Mouse (Mus musculus) MEL (cell line): Measurements from ENCODE around the gene Tada2a. TPM values are rescaled to one million over a fixed set of nuclear protein-coding genes. Genes with fewer than 3 reads are reported as not detected.

Experiments
- DNase-seq: peaks from one replicate; pipeline ENCODE4 v3.0.0; 2011; ENCODE audit warnings: low read depth, low spot score
- H3K27ac ChIP-seq: 2 replicates; pipeline ENCODE4 v1.5.1; 2012; ENCODE audit warnings: low read depth, mild to moderate bottlenecking, control low read depth, low read length, moderate library complexity; ENCODE audit not compliant: control insufficient read depth
- H3K27me3 ChIP-seq, 2 experiments: fragments of 150-350 bp in 1 of 2; sonication (generic) in 1 of 2; 2 replicates each; pipeline ENCODE4 v1.6.1; 2012; ENCODE audit warnings: low read length in 2 of 2, mild to moderate bottlenecking in 2 of 2, improper control_type of control experiment in 1 of 2, moderate library complexity in 1 of 2; ENCODE audit not compliant: insufficient read depth in 2 of 2, control insufficient read depth in 1 of 2
- H3K36me3 ChIP-seq, 2 experiments: 2 replicates each; pipeline ENCODE4 v1.6.1; 2012 to 2014; ENCODE audit warnings: low read length in 2 of 2, improper control_type of control experiment in 1 of 2, inconsistent platforms in 1 of 2, mild to moderate bottlenecking in 1 of 2; ENCODE audit not compliant: insufficient read depth in 2 of 2, control insufficient read depth in 1 of 2
- H3K4me1 ChIP-seq, 2 experiments: fragments of 150-350 bp in 1 of 2; sonication (generic) in 1 of 2; 2 replicates each; pipeline ENCODE4 v1.6.1; 2012; ENCODE audit warnings: low read length in 2 of 2, improper control_type of control experiment in 1 of 2, mild to moderate bottlenecking in 1 of 2; ENCODE audit not compliant: insufficient read depth in 2 of 2, control insufficient read depth in 1 of 2
- H3K4me3 ChIP-seq, 2 experiments: fragments of 150-350 bp in 1 of 2; sonication (generic) in 1 of 2; 2 replicates each; pipeline ENCODE4 v1.5.1; 2012; ENCODE audit warnings: low read depth in 2 of 2, low read length in 2 of 2, mild to moderate bottlenecking in 2 of 2, moderate library complexity in 2 of 2, control low read depth in 1 of 2, improper control_type of control experiment in 1 of 2; ENCODE audit not compliant: control insufficient read depth in 1 of 2, insufficient read depth in 1 of 2
- H3K79me2 ChIP-seq: 2 replicates; pipeline ENCODE4 v1.6.1; 2012; ENCODE audit warnings: mild to moderate bottlenecking, low read length, moderate library complexity; ENCODE audit not compliant: control insufficient read depth, poor library complexity, insufficient read depth
- H3K9ac ChIP-seq: 2 replicates; pipeline ENCODE4 v1.6.1; 2012; ENCODE audit warnings: low read depth, mild to moderate bottlenecking, control low read depth, low read length, moderate library complexity; ENCODE audit not compliant: control insufficient read depth, poor library complexity, severe bottlenecking
- H3K9me3 ChIP-seq: fragments of 150-350 bp; sonication (generic); replicated peaks from 2 replicates; pipeline ENCODE4 v1.6.1; 2012; ENCODE audit warnings: mild to moderate bottlenecking, low read length, improper control_type of control experiment, moderate library complexity; ENCODE audit not compliant: insufficient read depth
- BHLHE40 ChIP-seq: IDR thresholded peaks from 2 replicates; pipeline ENCODE4 v1.6.1; 2012; ENCODE audit warnings: low read depth, mild to moderate bottlenecking, inconsistent platforms, low read length, improper control_type of control experiment, borderline replicate concordance
- CHD1 ChIP-seq: IDR thresholded peaks from 2 replicates; pipeline ENCODE4 v1.6.1; 2012; ENCODE audit warnings: low read depth, mild to moderate bottlenecking, inconsistent platforms, low read length, improper control_type of control experiment
- CHD2 ChIP-seq: IDR thresholded peaks from 2 replicates; pipeline ENCODE4 v1.6.1; 2011; ENCODE audit warnings: low read length, improper control_type of control experiment
- ELF1 ChIP-seq: IDR thresholded peaks from 2 replicates; pipeline ENCODE4 v1.6.1; 2014; ENCODE audit warnings: low read depth, mild to moderate bottlenecking, inconsistent platforms, low read length, improper control_type of control experiment, moderate library complexity
- JUND ChIP-seq: IDR thresholded peaks from 2 replicates; pipeline ENCODE4 v1.6.1; 2011; ENCODE audit warnings: low read depth, mild to moderate bottlenecking, improper control_type of control experiment, low read length
- KAT2A ChIP-seq: conservative IDR thresholded peaks from 2 replicates; pipeline ENCODE4 v1.6.1; 2012; ENCODE audit warnings: low read depth, low read length, improper control_type of control experiment, inconsistent platforms
- MAFK ChIP-seq: IDR thresholded peaks from 2 replicates; pipeline ENCODE4 v1.6.1; 2011; ENCODE audit warnings: low read depth, mild to moderate bottlenecking, low read length, improper control_type of control experiment, borderline replicate concordance
- MAX ChIP-seq: IDR thresholded peaks from 2 replicates; pipeline ENCODE4 v1.6.1; 2011; ENCODE audit warnings: low read length, improper control_type of control experiment
- MAZ ChIP-seq: IDR thresholded peaks from 2 replicates; pipeline ENCODE4 v1.6.1; 2012; ENCODE audit warnings: low read depth, mild to moderate bottlenecking, inconsistent platforms, low read length, improper control_type of control experiment
- MXI1 ChIP-seq: IDR thresholded peaks from 2 replicates; pipeline ENCODE4 v1.6.1; 2011; ENCODE audit warnings: mild to moderate bottlenecking, low read depth, low read length, improper control_type of control experiment
- MYC ChIP-seq: IDR thresholded peaks from 2 replicates; pipeline ENCODE4 v1.6.1; 2011; ENCODE audit warnings: low read depth, mild to moderate bottlenecking, low read length, improper control_type of control experiment, moderate library complexity
- NELFE ChIP-seq: IDR thresholded peaks from 2 replicates; pipeline ENCODE4 v1.6.1; 2011; ENCODE audit warnings: low read depth, low read length, improper control_type of control experiment
- NRF1 ChIP-seq: IDR thresholded peaks from 2 replicates; pipeline ENCODE4 v1.6.1; 2014; ENCODE audit warnings: low read depth, mild to moderate bottlenecking, inconsistent platforms, low read length, improper control_type of control experiment, moderate library complexity; ENCODE audit not compliant: poor library complexity, insufficient read depth, severe bottlenecking
- POLR2A ChIP-seq, 2 experiments: IDR thresholded peaks; 2 replicates each; pipeline ENCODE4 v1.6.1; 2011 to 2012; ENCODE audit warnings: low read length in 2 of 2, mild to moderate bottlenecking in 2 of 2, control low read depth in 1 of 2, improper control_type of control experiment in 1 of 2, low read depth in 1 of 2, moderate library complexity in 1 of 2; ENCODE audit not compliant: control insufficient read depth in 1 of 2, insufficient read depth in 1 of 2, poor library complexity in 1 of 2
- POLR2AphosphoS2 ChIP-seq: IDR thresholded peaks from 2 replicates; pipeline ENCODE4 v1.6.1; 2011; ENCODE audit warnings: low read length, improper control_type of control experiment
- POLR2AphosphoS5 ChIP-seq: IDR thresholded peaks from 2 replicates; pipeline ENCODE4 v1.6.1; 2012; ENCODE audit warnings: low read depth, borderline replicate concordance, mild to moderate bottlenecking, inconsistent platforms, low read length, moderate library complexity, mixed read lengths
- SIN3A ChIP-seq: IDR thresholded peaks from 2 replicates; pipeline ENCODE4 v1.6.1; 2012; ENCODE audit warnings: low read length, improper control_type of control experiment, inconsistent platforms
- TAL1 ChIP-seq: IDR thresholded peaks from 2 replicates; pipeline ENCODE4 v1.6.1; 2012; ENCODE audit warnings: mild to moderate bottlenecking, inconsistent platforms, low read length, moderate library complexity, mixed read lengths
- UBTF ChIP-seq: IDR thresholded peaks from 2 replicates; pipeline ENCODE4 v1.6.1; 2012; ENCODE audit warnings: low read depth, mild to moderate bottlenecking, inconsistent platforms, low read length, improper control_type of control experiment, moderate library complexity, borderline replicate concordance; ENCODE audit not compliant: insufficient read depth
- ZC3H11A ChIP-seq: IDR thresholded peaks from 2 replicates; pipeline ENCODE4 v1.6.1; 2012; ENCODE audit warnings: low read depth, mild to moderate bottlenecking, inconsistent platforms, low read length, improper control_type of control experiment
- ZNF384 ChIP-seq: IDR thresholded peaks from 2 replicates; pipeline ENCODE4 v1.6.1; 2012; ENCODE audit warnings: low read depth, mild to moderate bottlenecking, inconsistent platforms, low read length, improper control_type of control experiment
- polyA plus RNA-seq, 2 experiments: library from polyadenylated mRNA; stranded (reverse) in 1 of 2; unstranded in 1 of 2; fragments of >175 nt in 1 of 2; fragments of >200 nt in 1 of 2; gene quantifications; 2 replicates each; pipeline versions ENCODE4 v1.2.1 to v1.2.4; 2012; ENCODE audit warnings: low replicate concordance in 2 of 2, low read depth in 1 of 2; ENCODE audit not compliant: insufficient read length in 2 of 2, insufficient read depth in 1 of 2, missing spikeins in 1 of 2
- total RNA-seq: library from RNA; depleted of rRNA; stranded (reverse); fragments of 300-350 nt; gene quantifications from 2 replicates; pipeline ENCODE4 v1.2.3, GENCODE M21; 2012

Gene Tada2a
- total and polyA plus RNA-seq, 3 experiments, result 35.9 to 37.8 TPM; not detected in 1

DNA sequence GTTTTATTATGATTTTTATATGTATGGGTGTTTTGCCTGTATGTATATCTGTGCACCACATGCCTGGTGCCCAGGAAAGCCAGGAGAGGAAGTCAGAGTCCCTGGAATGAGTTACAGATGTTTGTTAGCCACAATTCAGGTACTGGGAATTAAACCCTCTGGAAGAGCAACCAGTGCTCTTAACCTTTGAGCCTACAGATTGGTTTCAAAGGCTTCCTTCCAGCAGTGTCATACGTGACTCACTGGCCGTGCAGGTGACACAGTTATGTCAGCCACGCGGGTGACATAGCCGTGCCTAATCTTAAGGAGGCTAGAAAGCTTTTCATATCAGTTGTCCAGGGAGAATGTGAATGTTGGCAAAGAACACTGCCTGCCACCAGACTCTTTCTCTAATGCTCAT, 95.7 kb downstream of the Tada2a start:
- TF ChIP-seq ELF1 (no peak), CHD1 (no peak), MAX (no peak), ZNF384 (no peak), MXI1 (no peak), MYC (no peak), SIN3A (no peak), POLR2AphosphoS5 (no peak), POLR2A (IDR thresholded peaks at IDR 0.05; ENCODE audit: control insufficient read depth in 1 of 2, insufficient read depth in 1 of 2, low read depth in 1 of 2, low read length in 2 of 2, poor library complexity in 1 of 2) (no peak), CHD2 (no peak), UBTF (no peak), NELFE (no peak), POLR2AphosphoS2 (no peak), TAL1 (no peak), JUND (no peak), ZC3H11A (no peak), NRF1 (no peak), BHLHE40 (no peak), KAT2A (no peak), MAZ (no peak)
- TF ChIP-seq, all 39 proteins: peak for 0
- no peaks in the 10 kb centered on the region for H3K9me3 ChIP-seq
- no peaks in the 10 kb centered on the region for H3K27me3 ChIP-seq
- DNase-seq, result no peak
- H3K36me3 ChIP-seq, result peaks cover 0 to 4% of the 10 kb centered on the region in 2 experiments; a peak in 2 of 4 replicates
- H3K27ac ChIP-seq, result no peak overlapping the region
- no peaks in the 10 kb centered on the region for H3K4me1 ChIP-seq
- no peaks in the 10 kb centered on the region for H3K79me2 ChIP-seq
- no peak overlapping the region for H3K4me3 ChIP-seq
- H3K9ac ChIP-seq, result no peak overlapping the region

DNA sequence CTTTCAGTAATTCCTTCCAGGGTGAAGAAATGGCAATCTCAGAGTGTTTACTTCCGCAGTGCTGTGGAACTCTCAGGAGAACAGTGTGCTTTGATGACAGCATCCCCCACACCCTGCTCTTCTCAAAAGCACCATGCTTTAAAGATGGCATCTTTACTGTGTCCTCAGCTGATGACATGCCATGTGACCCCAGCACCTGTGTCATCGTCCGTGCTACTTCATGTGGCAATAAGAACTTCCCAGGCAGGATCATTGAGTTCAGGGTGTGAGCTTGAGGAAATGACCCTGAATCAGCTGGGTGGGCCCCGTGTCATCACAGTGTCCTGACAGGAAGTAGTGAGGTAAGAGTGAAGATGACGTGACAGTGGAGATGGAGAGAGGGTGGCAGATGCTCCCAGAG, 96.8 kb downstream of the Tada2a start:
- Histone ChIP-seq H3K27ac (no peak overlapping the region), H3K9me3 (no peaks in the 10 kb centered on the region), H3K36me3 (peaks cover 0 to 4% of the 10 kb centered on the region in 2 experiments; a peak in 2 of 4 replicates), H3K79me2 (no peaks in the 10 kb centered on the region), H3K27me3 (no peaks in the 10 kb centered on the region), H3K4me1 (no peaks in the 10 kb centered on the region), H3K4me3 (no peak overlapping the region), H3K9ac (no peak overlapping the region)
- DNase-seq, result no peak
- no peak for TF ChIP-seq POLR2A (IDR thresholded peaks at IDR 0.05; ENCODE audit: control insufficient read depth in 1 of 2, insufficient read depth in 1 of 2, low read depth in 1 of 2, low read length in 2 of 2, poor library complexity in 1 of 2)
- TF ChIP-seq SIN3A, result no peak
- TF ChIP-seq MAFK, result no peak
- no peak for TF ChIP-seq MYC
